Mouse (Mus musculus) megakaryocyte-erythroid progenitor cell, adult 5-6 weeks (primary cell): Measurements from ENCODE around the gene Sos2. TPM values are rescaled to one million over a fixed set of nuclear protein-coding genes. Genes with fewer than 3 reads are reported as not detected.
"Not testable (repeated sequence)": the region's sequence is repeated elsewhere in the genome, so short reads cannot be mapped to it uniquely, and the experiment has no call there.

Experiments used
- ATAC-seq: replicated peaks from 2 replicates; pipeline ENCODE4 v1.8.0; 2016; ENCODE audit warnings: mild to moderate bottlenecking, inconsistent platforms; ENCODE audit not compliant: severe bottlenecking, poor library complexity, low FRiP score, low TSS enrichment
- total RNA-seq, 2 experiments: library from RNA; stranded (forward) in 1 of 2; stranded (reverse) in 1 of 2; fragments of 200-1000, 215-1000 nt in 1 of 2; fragments of >200 nt in 1 of 2; fragmentation: Nextera tagmentation in 1 of 2; gene quantifications; 2 replicates each; pipeline ENCODE4 v1.2.3; 2014 to 2017

Gene Sos2
- total RNA-seq, 2 experiments from 2014 or later, result 36.3 to 74.0 TPM

GRCm38 (mm10) chr12:69680635-69681565, 752 bp downstream of the Sos2 start:
- ATAC-seq, result peak; percentile 56

- ATAC-seq, result no peak
These were observed 5.5 kb downstream of the Sos2 start for GRCm38 (mm10) chr12:69676157-69676556.

DNA sequence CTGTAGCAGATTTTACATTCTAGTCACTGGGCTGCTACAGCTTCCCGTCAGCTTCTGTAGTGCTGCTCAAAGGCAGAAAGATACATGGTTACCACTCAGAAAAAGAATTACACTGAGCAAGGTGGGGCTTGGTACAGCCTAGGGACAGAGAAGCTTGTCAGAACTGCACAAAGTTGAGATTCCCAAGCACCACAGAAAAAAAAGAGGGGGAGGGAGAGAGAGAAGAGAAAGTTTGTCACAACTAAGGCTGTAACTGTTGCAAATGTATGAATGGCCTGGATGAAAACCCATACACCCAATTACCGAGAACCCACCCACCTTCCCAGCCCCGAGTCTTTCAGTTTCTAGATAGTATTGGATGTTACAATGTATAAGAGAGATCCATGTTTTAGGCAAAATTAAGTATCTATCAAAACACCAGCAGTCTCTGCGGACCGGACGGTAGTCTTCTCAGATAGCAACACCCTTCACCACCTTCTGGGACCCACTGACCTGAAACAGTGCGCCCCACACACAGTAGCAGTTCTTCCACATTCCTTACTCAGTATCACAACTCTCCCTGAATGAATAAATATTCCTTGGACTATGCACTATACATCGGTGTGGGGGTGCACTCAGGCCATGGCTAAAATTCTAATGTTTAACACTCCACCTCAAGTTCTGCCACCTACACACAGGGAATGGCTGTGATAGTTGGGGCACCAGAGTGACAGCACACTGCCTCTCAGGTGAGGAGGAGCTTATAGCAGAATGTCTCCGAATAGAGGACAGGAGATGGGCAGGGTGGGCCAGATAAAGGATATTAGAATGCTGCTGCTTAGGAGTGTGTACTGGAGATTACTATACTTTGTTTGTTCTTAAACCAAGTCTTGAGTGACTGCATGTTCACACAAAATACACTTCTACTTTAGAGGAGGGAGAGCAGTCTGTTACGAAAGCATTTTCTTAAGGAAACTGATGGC, 6.8 kb downstream of the Sos2 start:
- peak; percentile 81 for ATAC-seq

DNA sequence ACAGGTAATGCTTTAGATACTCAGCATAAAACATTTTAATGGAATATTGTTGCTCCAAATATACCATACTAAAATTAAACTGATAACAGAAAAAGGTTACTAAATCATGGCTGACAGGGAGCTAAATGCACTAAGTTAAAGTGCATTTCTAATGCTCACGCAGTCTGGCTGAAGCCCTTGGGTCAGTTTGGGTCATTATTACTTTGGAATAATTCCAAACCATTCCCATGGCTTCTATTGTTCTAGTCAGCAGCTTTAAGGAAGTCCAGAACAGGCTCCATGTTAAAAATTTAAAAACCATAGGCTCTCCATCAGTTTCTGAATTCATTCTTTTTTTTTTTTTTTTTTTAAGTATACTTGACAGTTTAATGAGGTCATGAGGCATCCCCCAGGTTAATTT, 7.5 kb downstream of the Sos2 start:
- no peak for ATAC-seq

DNA sequence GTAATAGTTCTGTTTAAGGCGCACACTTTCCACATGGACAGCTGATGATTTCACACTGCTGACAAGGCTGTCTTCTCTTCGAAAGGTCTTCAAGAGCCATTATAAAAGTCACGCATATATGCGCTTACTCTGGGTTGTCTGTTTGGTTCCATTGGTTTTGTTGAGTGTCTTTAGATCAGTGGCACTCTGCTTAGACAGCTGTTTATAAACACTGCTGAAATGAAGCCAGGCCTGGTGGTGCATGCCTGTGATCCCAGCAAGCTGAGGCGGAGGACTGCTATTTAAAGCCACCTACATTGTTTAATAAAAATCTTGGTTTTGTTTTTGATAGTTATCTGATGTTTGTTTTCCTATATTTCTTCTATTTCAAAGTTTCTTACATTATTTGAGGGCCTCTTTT, 14.9 kb downstream of the Sos2 start:
- ATAC-seq, result no peak

GRCm38 (mm10) chr12:69661658-69662057, 20.0 kb downstream of the Sos2 start:
- ATAC-seq, result no peak

GRCm38 (mm10) chr12:69653973-69654372, 27.7 kb downstream of the Sos2 start:
- peak; percentile 99 for ATAC-seq

- ATAC-seq, result no peak
These were observed 32.1 kb downstream of the Sos2 start for GRCm38 (mm10) chr12:69649511-69649910.

DNA sequence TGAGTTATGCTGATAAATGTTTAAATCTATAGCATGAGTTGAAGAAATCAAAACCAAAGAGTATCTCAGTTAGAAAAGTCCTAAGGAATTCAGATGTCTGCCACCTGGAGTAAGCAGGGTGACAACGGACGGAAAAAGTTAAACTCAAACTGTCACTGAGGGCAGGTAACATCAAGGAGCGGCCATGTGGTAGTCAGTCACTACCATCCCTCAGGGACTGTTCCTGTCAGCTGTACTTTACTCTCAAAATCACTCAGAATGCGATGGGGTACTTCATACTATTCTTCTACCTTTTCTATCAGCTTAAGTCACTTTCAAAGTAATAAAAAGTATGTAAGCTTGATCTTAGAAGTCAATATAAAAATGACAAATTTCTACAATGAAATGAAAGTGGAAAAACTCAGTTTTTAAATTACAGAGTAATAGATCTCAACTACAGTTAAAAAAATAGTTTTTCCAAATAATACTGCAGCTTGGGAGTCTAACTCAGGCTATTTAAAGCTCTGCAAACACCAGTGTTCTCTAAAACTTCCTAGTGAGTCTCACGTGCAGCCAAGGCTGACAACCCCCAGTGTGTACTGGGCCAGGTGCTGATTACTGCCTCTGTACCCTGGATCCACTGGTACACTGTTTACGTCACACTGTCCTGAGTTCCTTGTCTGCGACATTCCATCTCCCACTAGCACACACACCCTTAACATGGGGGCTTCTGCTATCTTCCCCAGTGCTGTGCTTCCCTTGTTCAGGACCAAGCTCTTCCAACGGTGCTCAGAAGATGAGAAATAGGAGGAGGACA, 35.6 kb downstream of the Sos2 start:
- no peak for ATAC-seq

DNA sequence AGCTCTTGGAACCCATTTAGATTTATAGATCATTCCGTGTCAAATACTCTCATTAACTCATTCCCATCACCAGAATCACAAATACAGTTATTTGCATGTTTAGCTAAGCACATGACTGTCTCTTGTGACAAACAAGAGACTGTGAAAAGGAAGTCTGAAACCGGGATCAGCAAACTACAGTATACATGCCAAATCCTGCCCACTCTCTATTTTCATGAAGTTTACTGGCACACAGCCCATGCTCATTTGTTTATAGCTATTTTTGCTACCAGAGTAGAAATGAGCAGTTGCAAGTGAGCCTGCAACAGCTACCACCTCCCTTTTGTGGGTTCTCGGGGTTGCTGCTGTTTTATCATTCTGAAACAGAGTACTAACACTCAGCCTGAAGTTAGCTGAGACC, 36.8 kb downstream of the Sos2 start:
- ATAC-seq, result peak; percentile 50

GRCm38 (mm10) chr12:69642877-69643276, 38.8 kb downstream of the Sos2 start:
- ATAC-seq, result no peak

GRCm38 (mm10) chr12:69634761-69635160, 46.9 kb downstream of the Sos2 start:
- ATAC-seq, result peak; percentile 86

- not testable (repeated sequence) for ATAC-seq
These were observed 63.1 kb downstream of the Sos2 start for GRCm38 (mm10) chr12:69618590-69618989.

DNA sequence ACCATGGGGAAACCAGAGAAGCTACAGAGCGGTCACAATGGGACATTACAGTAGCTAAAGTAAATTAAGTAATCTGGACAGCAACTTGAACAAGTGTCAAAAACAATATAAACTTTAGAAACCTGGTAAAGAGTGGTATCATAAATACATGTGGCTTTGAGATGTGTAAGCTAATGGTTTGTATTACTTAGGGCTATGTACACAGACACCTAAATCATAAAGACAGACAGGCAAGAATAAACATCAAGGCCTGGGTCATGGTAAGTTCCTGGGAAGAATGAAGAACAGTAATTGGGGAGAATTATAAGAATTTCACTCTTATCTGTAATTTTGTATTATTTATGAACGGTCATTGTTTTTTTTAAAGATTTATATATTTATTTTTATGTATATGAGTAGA, 77.3 kb downstream of the Sos2 start:
- ATAC-seq, result no peak

DNA sequence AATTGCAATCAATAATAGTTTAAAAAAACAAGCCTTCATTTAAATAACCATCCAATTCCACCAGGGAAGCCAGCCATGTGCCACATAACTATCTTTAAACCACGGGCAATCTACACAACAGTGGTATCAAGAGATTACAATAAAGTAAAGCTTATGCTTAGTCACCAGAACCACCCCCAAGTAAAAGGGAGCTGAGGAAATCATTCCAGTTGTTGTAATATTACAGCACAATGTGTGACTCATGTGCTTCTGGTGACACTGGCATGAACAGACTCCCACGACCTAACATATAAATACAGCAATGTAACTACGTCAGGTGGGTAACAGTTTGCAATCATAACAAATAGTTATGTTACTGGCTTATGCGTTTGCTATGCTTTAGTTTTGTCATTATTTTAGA, 84.2 kb downstream of the Sos2 start:
- no peak for ATAC-seq

GRCm38 (mm10) chr12:69593130-69593529, 88.5 kb downstream of the Sos2 start:
- ATAC-seq, result no peak

GRCm38 (mm10) chr12:69583270-69583629, 98.4 kb downstream of the Sos2 start:
- no peak for ATAC-seq

DNA sequence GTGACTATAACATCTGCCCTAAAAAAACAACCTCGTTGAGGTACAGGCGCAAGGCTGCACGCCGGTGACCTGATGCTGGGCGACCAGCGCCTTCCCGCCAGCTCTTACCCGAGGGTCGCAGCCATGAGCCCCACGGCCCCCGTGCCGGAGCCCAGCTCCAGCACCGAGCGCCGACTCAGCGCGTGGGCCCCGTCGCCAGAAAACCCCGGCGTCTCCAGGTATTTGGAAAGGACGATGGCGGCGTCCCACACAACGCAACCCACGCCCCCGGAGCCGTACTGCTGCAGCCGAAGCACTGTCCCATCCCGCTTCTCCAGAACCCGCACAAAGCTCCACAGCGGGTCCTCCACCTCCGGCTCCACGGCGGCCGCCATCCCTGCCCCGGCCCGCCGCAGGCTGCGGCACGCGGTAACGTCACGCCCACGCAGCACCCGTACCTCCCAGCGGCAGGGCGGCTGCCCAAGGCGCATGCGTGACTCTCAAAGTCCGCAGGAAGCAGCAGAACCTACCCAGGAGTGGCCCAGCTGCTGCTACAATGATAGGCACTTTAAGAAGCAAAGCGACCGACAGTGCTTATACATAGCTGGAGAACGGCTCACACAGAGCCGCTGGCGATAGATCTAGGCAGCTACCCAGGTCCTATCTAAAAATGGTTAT, 98.9 kb downstream of the Sos2 start, which contains the start of gene Vcpkmt:
TSS of gene Vcpkmt (minus strand) at position 416 of the 657 bp plus-strand sequence.
- ATAC-seq, result peak; percentile 95

DNA sequence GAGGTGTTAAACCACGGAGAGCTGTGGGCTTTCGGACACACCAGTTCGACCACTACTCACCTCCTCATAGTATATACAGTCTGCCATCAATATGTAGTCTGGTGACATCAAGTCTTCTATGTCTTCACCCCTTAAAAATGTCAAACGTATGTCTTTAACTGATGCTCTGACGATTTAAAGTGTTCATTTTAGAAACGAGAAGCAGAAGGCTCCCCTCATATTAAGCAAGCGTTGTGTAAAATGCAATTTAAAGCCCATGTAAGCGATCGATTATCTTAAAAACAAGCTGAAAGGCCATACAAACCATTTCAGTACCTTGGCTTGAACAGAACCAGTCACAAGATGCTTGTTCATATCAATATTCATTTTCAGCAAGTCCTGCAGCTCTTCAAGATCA, 99.4 kb downstream of the Sos2 start:
- no peak for ATAC-seq
